Mouse (Mus musculus) stomach, postnatal 0 days (tissue): ENCODE measurements at regions not wholly inside any gene's neighbourhood (a gene's known extent, or its start where the extent isn't known, plus 50 kb on each side); places are given as distances from the start of the nearest gene placed in this dataset.

Experiments
- ATAC-seq: fragments of 200-750 bp; cut with Nextera tagmentation; 2 replicates; pipeline ENCODE4 v1.8.0; 2017; ENCODE audit not compliant: low FRiP score, low TSS enrichment
- DNase-seq: peaks from one replicate; pipeline ENCODE4 v3.0.0-alpha.2; 2016; ENCODE audit warnings: low spot score
- H3K27ac ChIP-seq: fragments of 300-500 bp; sonication (generic); replicated peaks from 2 replicates; pipeline ENCODE4 v1.5.1; 2014; ENCODE audit warnings: mild to moderate bottlenecking, control low read depth
- H3K27me3 ChIP-seq: fragments of 300-500 bp; sonication (generic); 2 replicates; pipeline ENCODE4 v1.6.1; 2014; ENCODE audit warnings: low read length; ENCODE audit not compliant: control insufficient read depth, insufficient read depth
- H3K36me3 ChIP-seq: fragments of 300-500 bp; sonication (generic); 2 replicates; pipeline ENCODE4 v1.6.1; 2014; ENCODE audit warnings: low read length, mixed read lengths; ENCODE audit not compliant: control insufficient read depth, insufficient read depth
- H3K4me1 ChIP-seq: fragments of 300-500 bp; sonication (generic); replicated peaks from 2 replicates; pipeline ENCODE4 v1.6.1; 2014; ENCODE audit warnings: antibody characterized with exemption; ENCODE audit not compliant: control insufficient read depth, insufficient read depth
- H3K4me2 ChIP-seq: fragments of 300-500 bp; sonication (generic); replicated peaks from 2 replicates; pipeline ENCODE4 v1.6.1; 2014; ENCODE audit warnings: low read depth, mild to moderate bottlenecking, control low read depth, moderate library complexity
- H3K4me3 ChIP-seq: fragments of 300-500 bp; sonication (generic); 2 replicates; pipeline ENCODE4 v1.5.1; 2014; ENCODE audit warnings: low read depth, low read length, control low read depth
- H3K9ac ChIP-seq: fragments of 300-500 bp; sonication (generic); 2 replicates; pipeline ENCODE4 v1.6.1; 2014; ENCODE audit warnings: mild to moderate bottlenecking, low read length, control low read depth, mixed read lengths
- H3K9me3 ChIP-seq: fragments of 300-500 bp; sonication (generic); 2 replicates; pipeline ENCODE4 v1.6.1; 2016; ENCODE audit warnings: low read length; ENCODE audit not compliant: control insufficient read depth
- CTCF ChIP-seq: IDR thresholded peaks from 2 replicates; pipeline ENCODE4 v1.5.1; 2016; ENCODE audit warnings: antibody characterized with exemption, low read depth, mild to moderate bottlenecking, moderate library complexity
- EP300 ChIP-seq: optimal IDR thresholded peaks from 2 replicates; pipeline ENCODE3; 2016; ENCODE audit warnings: antibody characterized with exemption
- WGBS: fragments of 180-500 bp; shearing (Covaris S2); extraction: QIAGEN DNeasy Blood & Tissue Kit; methylation state at CpG from one replicate; pipeline ENCODE4 v1.1.7; 2014; 5-methylcytosine and 5-hydroxymethylcytosine counted together

DNA sequence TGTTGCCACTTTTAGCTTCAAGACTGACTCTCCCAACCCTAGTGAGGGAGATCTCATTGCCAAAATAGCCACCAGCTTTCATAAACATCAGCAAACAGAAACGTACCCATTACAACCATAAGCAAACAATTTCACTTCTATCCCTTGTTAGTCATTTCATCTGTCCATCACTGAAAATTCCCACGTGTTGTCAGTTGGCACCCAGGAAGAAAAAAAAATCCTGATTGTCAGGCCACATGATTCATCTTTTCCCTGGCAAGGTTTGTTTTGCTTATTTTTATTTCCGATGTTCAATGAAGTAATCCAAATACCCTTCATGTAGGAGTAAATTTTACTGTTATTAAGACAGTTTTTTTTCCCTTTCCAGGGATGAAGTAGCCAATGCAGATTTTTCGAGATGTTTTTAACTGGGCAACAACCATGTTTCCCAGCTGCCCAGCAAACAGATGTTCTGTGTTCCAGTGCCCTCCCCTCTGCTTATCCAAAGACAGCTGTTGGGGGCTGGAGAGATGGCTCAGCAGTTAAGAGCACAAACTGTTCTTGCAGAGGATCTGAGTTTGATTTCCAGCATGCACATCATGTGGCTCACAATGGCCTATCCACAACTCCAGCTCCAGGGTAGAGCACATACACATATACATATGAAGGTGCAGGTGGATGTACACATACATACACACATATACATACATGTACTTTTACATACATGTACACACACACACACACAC is 189.3 kb upstream of the Phactr1 start:
- DNase-seq (no peak), ATAC-seq (no peak)
- no peaks in the 10 kb centered on the region for H3K27me3 ChIP-seq
- H3K27ac ChIP-seq: no peak overlapping the region
- no peaks in the 10 kb centered on the region for H3K4me1 ChIP-seq
- 52% methylated on average over 4 of the region's 4 CpGs for WGBS
- H3K4me3 ChIP-seq: no peak overlapping the region
- no peak overlapping the region for H3K4me2 ChIP-seq
- no peak for TF ChIP-seq CTCF
- no peak for TF ChIP-seq EP300
- no peaks in the 10 kb centered on the region for H3K36me3 ChIP-seq
- no peaks in the 10 kb centered on the region for H3K9me3 ChIP-seq
- no peak overlapping the region for H3K9ac ChIP-seq

DNA sequence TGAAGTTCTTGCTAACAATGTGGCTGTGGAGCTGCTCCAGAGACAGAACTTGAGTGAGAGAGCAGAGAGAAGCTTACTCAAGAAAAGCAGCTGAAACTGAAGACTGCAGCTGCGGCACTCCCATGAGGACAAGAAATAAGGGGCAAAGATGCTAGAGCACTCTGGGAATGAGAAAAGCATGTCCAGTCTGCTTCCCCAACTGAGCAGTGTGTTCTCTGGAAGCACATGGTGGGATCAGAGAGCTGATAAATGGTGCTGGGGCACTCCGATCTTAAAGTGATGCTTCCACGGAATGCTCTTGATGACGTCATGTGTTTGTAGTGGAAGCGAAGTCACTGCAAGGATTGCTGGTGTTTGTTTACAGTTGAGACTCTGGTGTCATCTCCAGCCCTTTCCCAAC is 186.1 kb upstream of the Phactr1 start:
- Histone ChIP-seq H3K4me3 (no peak overlapping the region), H3K4me2 (no peak overlapping the region), H3K36me3 (no peaks in the 10 kb centered on the region), H3K9me3 (no peaks in the 10 kb centered on the region), H3K9ac (no peak overlapping the region), H3K27me3 (no peaks in the 10 kb centered on the region), H3K4me1 (no peaks in the 10 kb centered on the region), H3K27ac (no peak overlapping the region)
- WGBS: 55% methylated on average over 5 of the region's 5 CpGs
- ATAC-seq: no peak
- DNase-seq: no peak
- TF ChIP-seq EP300: no peak
- TF ChIP-seq CTCF: no peak

DNA sequence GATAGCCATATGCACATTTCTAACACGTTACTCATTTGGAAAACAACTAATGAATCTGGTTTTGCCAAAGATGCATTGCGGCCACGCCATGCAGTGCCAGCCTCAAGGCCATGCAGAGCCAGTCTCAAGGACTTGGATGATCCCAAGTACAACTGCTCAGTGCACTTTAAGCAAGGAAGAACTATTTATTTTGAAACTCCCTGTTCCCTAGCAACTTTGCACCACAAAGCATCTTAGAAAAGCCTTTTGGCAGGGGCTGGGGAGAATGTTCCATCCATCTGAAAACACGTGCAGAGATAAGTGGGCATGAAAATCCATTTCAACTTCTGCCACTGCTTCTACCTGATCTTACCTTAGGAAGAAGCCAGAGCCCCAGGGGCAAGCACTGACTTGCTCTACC is 182.1 kb upstream of the Phactr1 start:
- H3K27me3 ChIP-seq: no peaks in the 10 kb centered on the region
- no peaks in the 10 kb centered on the region for H3K9me3 ChIP-seq
- H3K4me3 ChIP-seq: no peak overlapping the region
- TF ChIP-seq EP300 (no peak), CTCF (no peak)
- no peak overlapping the region for H3K9ac ChIP-seq
- ATAC-seq (no peak), DNase-seq (no peak)
- no peak overlapping the region for H3K27ac ChIP-seq
- 61% methylated on average over 4 of the region's 4 CpGs for WGBS
- no peaks in the 10 kb centered on the region for H3K4me1 ChIP-seq
- H3K4me2 ChIP-seq: no peak overlapping the region
- H3K36me3 ChIP-seq: no peaks in the 10 kb centered on the region

DNA sequence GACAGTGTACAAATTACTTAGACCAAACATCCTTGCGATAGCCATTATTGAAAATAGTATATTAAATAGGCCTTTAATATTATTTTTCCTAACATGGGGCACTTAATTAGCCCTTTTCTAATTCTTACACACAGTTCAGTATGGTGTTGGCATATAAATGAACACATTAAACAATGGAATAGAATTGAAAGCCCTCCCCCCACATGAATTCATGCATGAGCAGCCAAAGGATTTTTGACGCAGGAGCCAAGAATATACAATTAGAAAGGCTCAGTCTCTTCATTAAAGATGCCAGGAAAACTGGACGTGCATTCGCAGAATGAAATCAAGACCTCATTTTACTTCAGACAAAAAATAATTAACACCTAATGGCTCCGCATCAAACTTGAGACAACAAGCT is 172.9 kb upstream of the Phactr1 start:
- H3K4me2 ChIP-seq: no peak overlapping the region

DNA sequence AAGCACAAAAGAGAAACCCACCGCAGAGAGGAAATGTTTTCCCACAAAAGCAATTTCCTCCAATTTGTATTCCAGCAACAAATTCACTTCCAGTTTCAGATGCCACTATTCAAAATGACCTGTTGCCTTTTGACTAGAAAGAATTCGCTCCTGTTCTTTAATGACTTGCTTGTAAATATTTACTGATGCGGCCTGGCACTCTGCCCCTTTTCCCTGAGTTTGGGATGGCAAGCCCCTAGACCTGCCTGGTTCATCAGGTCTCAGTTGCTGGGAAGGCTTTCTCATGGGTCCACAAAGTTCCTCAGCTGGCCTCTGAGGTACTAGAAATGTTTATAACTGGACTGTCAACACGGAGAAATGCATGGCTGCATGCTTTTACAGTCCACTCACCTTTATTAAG is 161.7 kb upstream of the Phactr1 start:
- H3K4me2 ChIP-seq: no peak overlapping the region
- no peak for DNase-seq
- WGBS: 49% methylated on average over 4 of the region's 4 CpGs
- no peaks in the 10 kb centered on the region for H3K9me3 ChIP-seq
- no peaks in the 10 kb centered on the region for H3K27me3 ChIP-seq
- H3K4me3 ChIP-seq: no peak overlapping the region
- H3K9ac ChIP-seq: no peak overlapping the region
- no peaks in the 10 kb centered on the region for H3K36me3 ChIP-seq
- TF ChIP-seq EP300: no peak
- TF ChIP-seq CTCF: no peak
- no peaks in the 10 kb centered on the region for H3K4me1 ChIP-seq
- no peak overlapping the region for H3K27ac ChIP-seq
- no peak for ATAC-seq

More for the DNA sequence above, 172.9 kb upstream of the Phactr1 start:
- ATAC-seq: no peak
- no peak for DNase-seq
- TF ChIP-seq EP300: no peak
- no peak for TF ChIP-seq CTCF
- H3K4me1 ChIP-seq: no peaks in the 10 kb centered on the region
- no peaks in the 10 kb centered on the region for H3K27me3 ChIP-seq
- H3K36me3 ChIP-seq: no peaks in the 10 kb centered on the region
- H3K27ac ChIP-seq: no peak overlapping the region
- H3K9me3 ChIP-seq: no peaks in the 10 kb centered on the region
- 85% methylated on average over 5 of the region's 5 CpGs for WGBS
- no peak overlapping the region for H3K4me3 ChIP-seq
- H3K9ac ChIP-seq: no peak overlapping the region

DNA sequence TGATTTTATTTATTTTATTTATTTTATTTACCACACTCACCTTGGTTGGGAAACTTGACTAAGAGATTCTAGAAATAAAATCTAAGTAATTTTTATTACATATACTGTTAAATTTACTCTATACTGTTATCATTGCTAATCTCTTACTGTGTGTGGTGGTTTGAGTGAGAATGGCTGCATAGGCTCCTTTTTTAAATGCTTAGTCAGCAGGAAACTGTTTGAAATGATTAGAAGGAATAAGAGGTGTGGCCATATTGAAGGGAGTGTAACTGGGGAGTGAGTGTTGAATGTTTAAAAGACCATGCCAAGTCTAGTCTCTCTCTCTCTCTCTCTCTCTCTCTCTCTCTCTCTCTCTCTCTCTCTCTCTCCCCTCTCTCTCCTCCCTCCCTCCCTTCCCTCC is 157.9 kb upstream of the Phactr1 start:
- no peaks in the 10 kb centered on the region for H3K27me3 ChIP-seq

More for the DNA sequence above, 157.9 kb upstream of the Phactr1 start:
- no peak overlapping the region for H3K4me3 ChIP-seq
- no peak for TF ChIP-seq EP300
- TF ChIP-seq CTCF: no peak
- no peak for ATAC-seq
- H3K27ac ChIP-seq: no peak overlapping the region
- DNase-seq: no peak
- no peak overlapping the region for H3K4me2 ChIP-seq
- no peaks in the 10 kb centered on the region; the same call in none of the 2 replicates for H3K4me1 ChIP-seq
- H3K9ac ChIP-seq: no peak overlapping the region
- no peaks in the 10 kb centered on the region for H3K36me3 ChIP-seq
- no peaks in the 10 kb centered on the region for H3K9me3 ChIP-seq
